Mouse (Mus musculus) thymus, postnatal 36 days (tissue): ENCODE measurements at regions not wholly inside any gene's neighbourhood (a gene's known extent, or its start where the extent isn't known, plus 50 kb on each side); places are given as distances from the start of the nearest gene placed in this dataset.
"Not testable (repeated sequence)": the region's sequence is repeated elsewhere in the genome, so short reads cannot be mapped to it uniquely, and the experiment has no call there.

ENCODE experiments used
- DNase-seq, 2 experiments: peaks; one replicate each; pipeline ENCODE4 v3.0.0; 2022; ENCODE audit warnings: mixed read lengths in 2 of 2

- no peak for DNase-seq
Measured at GRCm38 (mm10) chr1:128535537-128536150, 56.4 kb downstream of the Cxcr4 start.

- no peak for DNase-seq
Measured at GRCm38 (mm10) chr1:128532632-128533031, 59.5 kb downstream of the Cxcr4 start.

DNA sequence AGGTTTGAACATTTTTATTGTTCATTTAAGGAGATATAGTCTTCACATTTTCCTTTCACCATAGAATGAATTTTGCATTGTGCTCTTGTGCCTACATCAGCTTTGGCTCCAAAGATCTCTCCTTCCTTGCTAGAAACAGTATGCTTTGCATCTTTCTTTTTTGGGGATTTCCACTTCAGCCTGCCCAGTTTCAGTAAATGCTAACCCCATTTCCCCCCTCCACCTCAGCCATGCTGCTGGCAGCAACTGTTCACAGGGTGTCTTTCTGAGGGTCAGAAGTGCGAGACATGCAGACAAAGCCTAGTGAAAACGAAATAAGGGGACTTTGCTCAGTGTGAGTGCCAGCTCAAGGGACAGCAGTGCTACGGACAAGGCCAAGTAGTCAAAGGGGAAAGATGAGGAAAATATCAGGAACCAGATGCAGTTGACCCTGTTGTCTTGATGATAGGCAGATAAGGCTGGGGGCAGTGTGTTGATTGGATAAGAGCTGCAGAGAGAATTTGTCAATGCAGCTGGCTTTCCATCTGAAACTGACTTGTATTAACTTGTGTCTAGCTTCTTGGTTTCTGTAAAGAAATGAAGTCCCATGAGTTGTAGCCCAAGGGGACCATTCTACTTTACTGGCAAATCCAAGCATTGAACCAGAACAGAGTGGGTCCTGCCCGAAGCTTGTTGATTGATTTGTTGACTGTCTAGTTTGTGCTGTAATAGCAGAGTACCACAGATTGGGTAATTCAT, 62.1 kb downstream of the Cxcr4 start:
- no peak for DNase-seq

DNA sequence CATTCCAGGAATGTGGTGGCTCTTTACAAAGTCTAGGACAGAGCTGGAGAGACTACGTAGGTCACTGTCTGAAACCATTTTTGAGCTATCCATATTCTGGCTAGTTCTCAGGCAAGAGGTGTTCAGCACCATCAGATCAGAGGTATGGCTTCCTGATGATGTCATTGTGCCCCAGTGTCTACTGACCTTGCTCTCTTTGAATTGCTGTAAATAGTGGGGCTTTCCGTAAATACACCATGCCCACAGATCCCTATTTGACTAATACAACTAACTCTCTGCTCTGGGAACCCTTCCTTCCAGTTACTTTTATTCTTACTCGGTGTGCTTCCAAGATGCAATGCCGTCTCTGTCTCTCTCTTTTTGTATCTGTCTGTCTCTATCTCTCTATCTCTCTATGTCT, 72.9 kb downstream of the Cxcr4 start:
- no peak for DNase-seq

GRCm38 (mm10) chr1:128518514-128518913, 73.6 kb downstream of the Cxcr4 start:
- no peak for DNase-seq

DNA sequence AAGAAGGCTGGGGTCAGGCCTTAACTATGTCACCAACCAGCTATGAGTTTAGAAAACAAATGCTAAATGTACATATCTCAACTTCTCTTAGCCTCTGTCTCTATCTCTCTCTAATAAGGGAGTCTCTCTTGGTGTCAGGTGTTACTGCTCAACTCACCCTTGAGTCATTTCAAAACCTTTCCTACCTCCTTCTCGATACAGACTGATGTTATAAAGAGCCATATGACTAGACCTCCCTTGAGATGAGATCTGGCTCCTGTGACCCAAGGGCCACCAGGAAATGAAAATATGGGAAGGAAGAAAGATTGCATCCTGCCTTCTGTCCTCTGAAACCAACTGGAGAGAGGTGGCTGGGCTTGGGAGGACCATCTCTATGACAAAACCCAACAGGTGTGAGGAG, 74.7 kb downstream of the Cxcr4 start:
- DNase-seq = no peak

GRCm38 (mm10) chr1:128514327-128514726, 77.8 kb downstream of the Cxcr4 start:
- no peak for DNase-seq

DNA sequence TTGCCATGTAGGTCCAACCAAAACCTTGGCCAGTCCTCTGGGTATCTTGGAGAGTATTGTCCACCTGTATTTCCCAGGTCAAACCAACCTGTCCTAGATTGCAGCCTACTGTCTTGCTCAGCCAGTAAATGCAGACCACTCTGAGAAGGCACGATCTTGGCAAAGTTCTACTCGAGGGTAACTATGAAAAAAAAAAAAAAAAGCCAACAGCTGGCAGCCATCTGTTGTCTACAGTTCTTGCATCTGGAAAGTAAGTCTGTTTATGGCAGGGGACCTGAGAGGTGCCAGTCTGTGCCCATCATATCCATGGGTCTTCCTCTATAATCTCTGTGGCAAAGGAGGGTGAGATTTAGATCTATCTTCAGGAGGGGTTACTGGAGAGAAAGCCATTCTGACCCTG, 78.2 kb downstream of the Cxcr4 start:
- DNase-seq = no peak

DNA sequence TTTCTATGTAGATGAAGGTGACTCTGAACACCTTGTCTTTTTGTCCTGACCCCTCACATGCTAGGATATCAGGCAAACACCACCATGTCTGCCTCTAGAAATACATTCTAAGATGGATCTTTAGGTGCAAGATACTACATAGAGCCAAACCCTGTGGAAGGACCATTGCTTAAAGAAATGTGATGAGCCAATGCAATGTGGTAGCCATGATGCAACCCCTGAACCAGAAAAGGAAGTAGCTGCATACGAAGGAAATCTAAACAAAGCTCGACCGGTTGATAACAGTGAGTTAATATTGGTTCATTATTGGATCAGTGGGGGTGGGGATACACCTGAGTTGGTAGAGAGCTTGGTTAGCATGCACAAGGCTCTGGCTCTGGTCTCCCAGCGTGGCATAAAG, 78.9 kb downstream of the Cxcr4 start:
- DNase-seq = no peak

DNA sequence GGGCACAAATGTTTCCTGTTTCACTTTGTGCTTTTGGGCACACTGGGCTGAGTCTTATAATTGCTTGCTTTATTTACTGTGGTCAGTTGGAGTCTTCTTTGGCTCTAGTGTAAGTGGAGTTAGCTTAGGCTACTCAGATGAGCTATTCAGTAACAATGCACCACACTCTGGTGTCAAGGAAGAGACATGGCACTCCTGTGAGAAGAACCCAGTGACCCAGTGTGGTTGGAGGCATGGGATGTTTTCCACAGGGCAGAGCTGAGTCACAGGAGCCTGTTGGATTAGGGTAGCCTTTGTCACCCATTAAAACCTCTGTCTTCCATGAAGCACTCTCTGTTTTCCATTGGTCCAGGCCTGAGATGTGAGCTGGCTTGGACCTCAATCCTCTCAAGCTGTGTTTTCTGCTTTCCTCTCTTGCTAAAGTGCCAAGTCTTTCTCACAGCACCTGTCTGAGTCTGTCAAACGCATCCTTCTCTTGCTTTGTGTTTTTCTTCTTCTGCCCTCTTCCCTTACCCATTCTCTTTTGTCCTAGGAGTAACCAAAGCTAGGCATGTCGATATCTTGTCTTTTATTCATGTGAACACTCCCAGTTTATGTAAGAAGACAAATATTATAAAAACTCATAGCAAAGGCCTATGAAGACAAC, 83.2 kb downstream of the Cxcr4 start:
- DNase-seq = no peak

DNA sequence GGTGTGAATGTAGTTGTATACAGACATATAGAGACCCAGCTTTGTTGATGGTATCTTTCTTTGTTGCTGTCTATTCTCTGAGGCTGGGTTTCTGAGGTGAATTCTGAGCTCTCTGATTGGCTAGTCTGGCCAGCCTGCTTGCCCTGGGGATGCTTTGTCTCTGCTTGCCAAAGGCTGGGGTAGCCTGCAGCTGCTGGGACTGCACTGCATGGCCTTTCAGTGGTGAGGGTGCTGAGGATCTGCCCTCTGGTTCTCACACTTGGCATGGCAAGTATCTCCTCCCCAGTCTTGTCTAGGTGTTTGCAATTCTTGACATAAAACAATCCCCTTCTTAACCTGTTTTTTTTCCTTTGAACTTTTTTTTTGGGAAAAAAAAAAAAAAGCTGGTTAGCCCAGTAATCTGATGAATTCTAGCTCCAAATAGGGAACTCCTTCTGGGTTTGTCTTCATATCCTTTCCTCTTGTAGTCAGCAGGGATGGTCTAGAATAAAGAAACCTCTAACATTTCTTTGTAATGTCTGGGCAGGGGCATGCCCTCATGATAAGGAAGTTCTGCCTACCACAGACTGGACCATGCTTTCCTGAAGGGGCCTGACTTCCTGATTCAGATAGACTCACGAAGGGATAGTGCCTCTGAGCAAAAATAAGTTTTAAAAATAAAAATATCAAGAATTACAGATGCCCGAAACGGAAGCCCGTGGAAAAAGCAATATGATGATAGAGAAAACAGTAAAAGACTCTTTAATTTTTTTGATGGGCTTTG, 85.4 kb downstream of the Cxcr4 start:
- DNase-seq = peak; percentile 15 to 47

- no peak for DNase-seq
Measured at GRCm38 (mm10) chr1:128504371-128504770, 87.2 kb upstream of the Dars start.

DNA sequence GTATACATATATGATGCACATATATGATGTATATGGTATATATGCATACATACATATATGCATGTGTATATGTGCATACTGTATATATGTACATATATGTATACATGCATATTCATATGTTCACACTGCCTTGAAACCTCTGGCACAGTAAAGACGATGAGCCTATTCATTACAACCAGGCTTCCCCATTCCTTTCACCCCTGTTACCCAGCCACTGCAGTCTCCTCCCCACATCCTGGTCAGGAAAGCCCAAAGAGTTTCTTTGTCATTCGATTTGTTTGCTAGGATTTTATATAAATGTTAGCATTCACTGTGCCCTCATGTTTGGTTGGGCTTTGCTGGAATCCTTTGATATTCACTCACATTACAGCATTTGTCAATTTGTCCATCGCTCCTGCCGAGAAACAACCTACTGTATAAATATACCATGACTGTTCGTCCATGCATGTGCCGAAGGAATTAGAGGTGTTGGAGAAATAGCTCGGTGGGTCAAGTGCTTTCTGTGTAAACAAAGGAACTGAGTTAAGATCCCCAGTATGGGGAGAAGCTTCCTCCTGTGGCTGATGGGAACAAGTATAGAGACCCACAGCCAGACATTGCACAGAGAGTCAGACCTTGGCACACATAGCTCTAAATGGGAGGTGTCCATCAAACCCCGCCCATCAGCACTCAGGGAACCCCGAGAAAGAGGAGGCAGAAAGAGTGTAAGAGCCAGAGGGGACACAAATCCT, 81.0 kb upstream of the Dars start:
- DNase-seq = no peak

DNA sequence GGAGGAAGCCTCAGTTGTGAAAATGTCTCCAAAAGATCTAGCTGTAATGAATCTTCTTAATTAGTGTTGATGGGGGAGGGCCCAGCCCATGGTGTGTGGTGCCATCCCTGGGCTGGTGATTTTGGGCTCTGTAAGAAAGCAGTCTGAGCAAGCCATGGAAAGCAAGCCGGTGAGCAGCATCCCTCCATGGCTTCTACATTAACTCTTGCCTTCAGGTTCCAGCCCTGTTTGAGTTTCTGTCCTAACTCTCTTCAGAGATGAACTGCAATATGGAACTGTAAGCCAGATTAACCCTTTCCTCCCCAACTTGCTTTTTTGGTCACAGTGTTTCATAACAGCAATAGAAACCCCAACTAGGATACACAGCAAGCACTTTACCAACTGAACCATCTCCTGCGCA, 75.1 kb upstream of the Dars start:
- DNase-seq = no peak

- not testable (repeated sequence) for DNase-seq
Measured at GRCm38 (mm10) chr1:128487181-128487580, 70.0 kb upstream of the Dars start.

DNA sequence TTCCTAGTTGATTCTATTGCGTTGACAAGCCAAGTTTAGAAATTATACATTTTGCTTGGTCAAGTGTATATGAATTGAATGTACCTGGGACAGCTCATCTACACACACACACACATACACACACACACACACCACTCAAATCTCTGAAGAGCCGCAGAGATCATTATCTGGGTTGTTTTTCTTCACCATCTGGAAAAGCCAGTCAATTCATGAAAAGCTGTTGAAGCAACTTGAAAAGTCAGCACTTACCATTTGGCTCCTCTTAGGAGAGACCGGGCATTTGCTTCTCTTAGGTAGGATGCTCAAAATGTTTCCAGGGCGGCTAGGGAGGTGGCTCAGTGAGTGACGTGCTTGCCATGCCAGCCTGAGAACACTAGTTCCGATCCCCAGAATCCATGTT, 61.2 kb upstream of the Dars start:
- DNase-seq = no peak

DNA sequence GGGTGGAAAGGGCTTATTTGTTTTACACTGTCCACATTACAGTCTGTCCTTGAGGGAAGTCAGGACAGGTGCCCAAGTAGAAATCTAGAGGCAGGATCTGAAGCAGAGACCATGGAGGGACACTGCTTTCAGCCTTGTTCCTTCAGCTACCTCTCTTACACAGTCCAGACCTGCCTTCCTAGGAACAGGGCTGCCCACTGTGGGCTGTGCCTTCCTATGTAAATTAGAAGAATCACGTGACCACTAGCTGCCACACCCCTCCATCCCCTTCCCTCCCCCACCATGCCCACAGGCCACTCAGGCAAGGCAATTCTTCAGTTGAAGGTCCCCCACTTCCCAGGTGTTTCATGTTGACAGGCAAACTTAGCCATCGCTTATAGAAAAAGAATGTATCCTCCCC, 60.5 kb upstream of the Dars start:
- peak in 1 of 2 experiments; percentile 9 for DNase-seq

GRCm38 (mm10) chr1:128472713-128473230, 55.6 kb upstream of the Dars start:
- DNase-seq = no peak

DNA sequence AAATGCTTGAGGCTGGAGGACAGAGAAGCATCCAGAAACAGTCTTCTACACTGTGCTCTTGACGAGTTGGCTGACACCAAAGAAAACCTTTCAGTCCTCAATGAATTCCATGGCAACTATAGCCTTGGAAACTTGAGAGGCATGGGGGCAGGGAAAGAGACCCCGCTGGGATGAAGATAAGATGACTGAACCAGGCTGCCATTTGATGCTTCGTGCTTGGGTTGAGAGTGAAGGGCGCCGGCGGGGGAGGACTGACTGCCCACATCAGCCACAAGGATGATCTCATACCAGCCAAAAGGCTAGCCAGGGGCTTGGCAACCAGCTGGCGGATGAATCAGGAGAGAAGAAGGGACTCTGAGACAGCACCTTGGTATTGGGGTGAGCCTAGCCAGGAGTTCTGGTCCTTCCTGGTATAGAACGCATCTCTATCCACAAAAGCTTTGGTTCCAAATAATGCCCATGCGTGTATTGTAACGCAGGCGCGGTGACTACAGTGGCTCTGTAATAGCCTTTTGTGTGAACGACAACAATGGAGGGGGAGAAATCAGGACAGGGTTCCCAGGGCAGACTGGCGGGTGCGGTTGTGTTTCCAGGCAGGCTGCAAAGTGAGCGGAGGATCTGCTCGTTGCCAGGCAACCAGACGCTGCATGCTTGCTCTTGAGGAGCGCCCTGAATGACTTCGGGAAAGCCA, 55.0 kb upstream of the Dars start:
- peak in 1 of 2 experiments; percentile 15 for DNase-seq

DNA sequence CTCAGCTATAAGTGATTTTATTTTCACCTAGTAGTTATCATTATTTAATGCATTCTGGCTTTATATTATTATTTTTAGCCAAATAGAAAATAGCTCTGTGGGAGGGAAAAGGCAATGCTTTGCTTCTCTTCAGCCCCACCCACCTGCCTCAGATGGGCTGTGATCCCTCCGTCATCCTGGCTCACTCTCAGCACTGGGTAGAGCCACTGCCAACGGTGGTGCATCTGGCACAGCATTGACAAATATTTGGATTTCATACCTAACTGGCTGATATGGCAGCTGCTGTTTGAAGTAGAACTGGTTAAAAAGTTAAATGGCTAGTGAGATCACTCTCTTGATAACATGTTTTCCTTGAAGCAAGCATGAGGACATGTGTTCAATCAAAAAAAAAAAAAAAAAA, 53.6 kb upstream of the Dars start:
- DNase-seq = no peak

DNA sequence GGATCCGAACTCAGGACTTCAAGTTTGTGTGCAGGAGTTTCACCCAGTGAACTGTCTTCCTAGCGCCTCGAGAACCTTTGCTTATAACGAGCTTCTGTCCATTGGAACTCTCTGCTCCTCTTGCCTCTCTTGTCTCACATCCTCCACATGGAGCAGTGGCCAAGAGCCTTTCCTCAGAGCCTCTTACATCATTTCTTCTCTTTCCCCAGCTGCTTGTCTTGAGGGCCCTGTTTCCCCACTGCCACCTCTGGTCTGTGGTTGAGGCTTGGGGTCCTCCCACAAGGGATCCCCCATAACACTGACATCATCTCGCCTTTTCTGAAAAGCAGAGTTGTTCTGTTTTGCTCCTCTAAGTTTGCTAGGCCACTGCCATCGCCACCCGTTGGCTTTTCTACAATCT, 51.9 kb upstream of the Dars start:
- no peak for DNase-seq
